Mouse (Mus musculus) thymus, adult 2 months (tissue): ENCODE data around the gene Isoc2a. TPM values are rescaled to one million over a fixed set of nuclear protein-coding genes. Genes with fewer than 3 reads are reported as not detected.

Experiments
- DNase-seq: peaks from one replicate; pipeline ENCODE4 v3.0.0; 2021
- H3K27ac ChIP-seq: fragments of 200-500 bp; 2 replicates; pipeline ENCODE4 v1.5.1; 2012; ENCODE audit warnings: low read length, control low read depth; ENCODE audit not compliant: control insufficient read depth, insufficient read depth
- H3K27me3 ChIP-seq: fragments of 200-500 bp; 2 replicates; pipeline ENCODE4 v1.6.1; 2012; ENCODE audit warnings: mild to moderate bottlenecking, low read length, moderate library complexity, mixed read lengths; ENCODE audit not compliant: control insufficient read depth, insufficient read depth
- H3K36me3 ChIP-seq: fragments of 200-500 bp; 2 replicates; pipeline ENCODE4 v1.6.1; 2012; ENCODE audit warnings: mild to moderate bottlenecking, low read length, moderate library complexity; ENCODE audit not compliant: control insufficient read depth, insufficient read depth
- H3K4me1 ChIP-seq: fragments of 200-500 bp; replicated peaks from 2 replicates; pipeline ENCODE4 v1.6.1; 2012; ENCODE audit warnings: low read length; ENCODE audit not compliant: control insufficient read depth, insufficient read depth
- H3K4me3 ChIP-seq: fragments of 200-500 bp; 2 replicates; pipeline ENCODE4 v1.5.1; 2012; ENCODE audit warnings: mild to moderate bottlenecking, low read length, control low read depth, moderate library complexity; ENCODE audit not compliant: control insufficient read depth, insufficient read depth
- CTCF ChIP-seq: fragments of 200-500 bp; IDR thresholded peaks from 2 replicates; pipeline ENCODE4 v1.5.1; 2012; ENCODE audit warnings: mild to moderate bottlenecking, control low read depth, low read length, moderate library complexity, borderline replicate concordance; ENCODE audit not compliant: control insufficient read depth, poor library complexity, insufficient read depth; ENCODE audit errors: extremely low read depth
- POLR2A ChIP-seq: fragments of 200-500 bp; IDR thresholded peaks from 2 replicates; pipeline ENCODE4 v1.6.1; 2012; ENCODE audit warnings: mild to moderate bottlenecking, low read length, control low read depth, moderate library complexity; ENCODE audit not compliant: control insufficient read depth, poor library complexity, insufficient read depth; ENCODE audit errors: extremely low read depth
- WGBS: fragments of 180-500 bp; shearing (Covaris S2); methylation state at CpG from one replicate; pipeline ENCODE4 v1.1.7; 2018; 5-methylcytosine and 5-hydroxymethylcytosine counted together
- polyA plus RNA-seq: library from polyadenylated mRNA; depleted of rRNA; stranded (reverse); fragments of >200 nt; gene quantifications from 2 replicates; pipeline ENCODE4 v1.2.3, GENCODE M21; 2012

The Isoc2a gene
- polyA plus RNA-seq, 1 experiment: 20.5 TPM

DNA sequence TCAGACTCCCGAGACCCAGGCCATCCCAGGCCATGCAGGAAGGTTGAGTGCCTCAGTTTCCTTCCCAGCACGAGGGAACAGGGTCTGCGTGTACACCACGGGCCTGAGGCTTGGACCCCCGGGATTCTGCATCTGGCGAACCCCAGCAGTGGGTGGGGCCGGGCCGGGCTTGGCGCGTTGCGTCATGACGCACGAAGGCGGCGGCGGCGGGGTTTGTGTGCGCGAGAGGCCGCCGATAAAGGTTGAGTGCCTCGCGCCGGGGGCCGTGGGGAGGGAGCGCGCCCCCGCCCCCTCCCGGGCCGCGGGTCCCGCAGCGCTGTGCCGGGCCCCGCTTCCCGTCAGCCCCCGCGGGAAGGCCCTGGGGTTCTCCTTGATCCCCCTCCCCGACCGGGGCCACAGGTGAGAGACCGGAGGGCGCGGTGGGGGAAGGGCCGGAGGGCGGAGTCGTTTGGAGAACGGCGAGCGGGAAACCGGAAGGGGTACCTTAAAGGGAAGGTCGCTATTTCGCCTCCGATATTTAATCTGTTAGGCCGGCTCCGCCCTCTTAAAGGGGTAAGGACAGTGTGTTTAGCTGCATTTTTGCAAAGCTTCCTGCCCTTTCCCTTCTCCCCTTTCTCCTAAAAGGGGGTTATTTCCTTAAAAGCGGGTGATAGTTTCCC lies 38.2 kb downstream of the Isoc2a start, which contains the start of gene Zfp628:
Gene Zfp628, plus strand, starts transcription at position 211 of the 659 bp plus-strand sequence.
- TF ChIP-seq CTCF (0 out of 2 replicates have a peak, but pooled peaks have one; percentile 54), POLR2A (peak; percentile 88)
- DNase-seq: peak; percentile 95
- Histone ChIP-seq H3K27me3 (no peaks in the 10 kb centered on the region), H3K4me1 (peaks cover 7% of the 10 kb centered on the region; the same call in 1 of the 2 replicates), H3K36me3 (peaks cover 13% of the 10 kb centered on the region), H3K4me3 (peak within 1 kb of the TSS; percentile 55), H3K27ac (peak within 1 kb of the TSS; percentile 86)
- under 1% methylated on average over 55 of the region's 56 CpGs for WGBS

DNA sequence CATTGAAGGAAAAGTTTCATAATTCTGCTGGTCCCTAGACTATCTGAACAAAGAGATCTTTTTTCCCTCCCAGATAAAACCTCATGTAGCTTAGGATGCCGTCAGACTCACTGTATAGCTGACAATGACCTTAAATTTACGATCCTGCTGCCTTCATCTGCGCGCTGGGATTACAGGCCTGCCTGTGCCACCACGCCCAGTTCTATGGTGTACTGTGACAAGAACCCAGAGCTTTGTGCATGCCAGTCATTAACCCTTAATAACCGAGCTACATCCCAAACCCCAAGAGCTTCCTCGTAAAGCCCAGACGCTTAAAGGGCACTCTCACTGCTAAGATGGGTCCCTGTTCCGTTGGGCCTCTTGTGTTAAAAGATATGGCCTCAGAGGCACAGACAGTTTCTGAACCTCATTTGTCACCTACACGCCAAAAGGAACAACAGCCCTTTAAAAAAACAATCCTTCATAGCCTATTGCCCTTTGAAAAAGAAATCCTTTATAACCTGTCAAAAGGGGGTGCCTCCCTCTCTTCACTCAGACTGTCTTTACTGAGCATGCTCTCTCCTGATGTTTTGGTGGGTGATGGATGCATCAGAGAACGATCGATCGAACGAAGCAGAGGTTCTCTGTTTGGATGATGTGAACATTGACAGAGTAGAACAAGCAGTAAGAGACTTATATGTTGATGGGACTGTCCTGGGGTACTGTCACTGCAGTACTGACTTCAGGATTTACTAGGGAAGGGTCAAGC lies 38.9 kb downstream of the Isoc2a start:
- peaks cover 19% of the 10 kb centered on the region for H3K36me3 ChIP-seq
- H3K4me3 ChIP-seq: peak overlapping the region; percentile 55
- H3K27me3 ChIP-seq: no peaks in the 10 kb centered on the region
- 16% methylated on average over 14 of the region's 14 CpGs for WGBS
- no peak for TF ChIP-seq CTCF
- TF ChIP-seq POLR2A: no peak
- H3K4me1 ChIP-seq: peaks cover 7% of the 10 kb centered on the region; the same call in 1 of the 2 replicates
- DNase-seq: peak; percentile 35
- H3K27ac ChIP-seq: peak overlapping the region; percentile 86

DNA sequence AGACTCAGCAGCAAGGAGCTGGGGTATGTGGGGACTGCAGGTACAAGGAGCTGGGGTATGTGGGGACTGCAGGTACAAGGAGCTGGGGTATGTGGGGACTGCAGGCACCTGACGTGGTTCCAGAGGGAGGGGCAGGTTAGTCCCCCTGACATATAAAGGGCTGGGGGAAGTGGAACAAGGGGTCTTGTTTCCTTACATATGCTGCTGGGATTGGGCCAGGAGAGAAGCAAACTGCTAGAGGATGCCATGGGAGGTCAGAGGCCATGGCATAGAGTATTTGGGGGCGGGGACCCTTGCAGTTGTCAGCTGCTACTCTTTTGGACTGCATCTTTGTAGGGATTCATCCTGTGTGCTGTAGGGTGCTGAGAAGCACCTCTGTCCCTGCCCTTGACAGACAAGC lies 40.5 kb downstream of the Isoc2a start:
- Histone ChIP-seq H3K27me3 (no peaks in the 10 kb centered on the region), H3K4me3 (no peak overlapping the region), H3K36me3 (peaks cover 19% of the 10 kb centered on the region), H3K27ac (no peak overlapping the region), H3K4me1 (peaks cover 9% of the 10 kb centered on the region)
- 86% methylated on average over 2 of the region's 2 CpGs for WGBS
- TF ChIP-seq POLR2A (no peak), CTCF (no peak)
- DNase-seq: no peak

GRCm38 (mm10) chr7:4918681-4919080 lies 41.7 kb downstream of the Isoc2a start:
- peaks cover 19% of the 10 kb centered on the region for H3K36me3 ChIP-seq
- H3K4me3 ChIP-seq: no peak overlapping the region
- H3K27me3 ChIP-seq: peaks cover 3% of the 10 kb centered on the region; the same call in 1 of the 2 replicates
- TF ChIP-seq CTCF: no peak
- TF ChIP-seq POLR2A: no peak
- no peak for DNase-seq
- 97% methylated on average over 15 of the region's 15 CpGs for WGBS
- H3K27ac ChIP-seq: no peak overlapping the region
- peaks cover 20% of the 10 kb centered on the region for H3K4me1 ChIP-seq

DNA sequence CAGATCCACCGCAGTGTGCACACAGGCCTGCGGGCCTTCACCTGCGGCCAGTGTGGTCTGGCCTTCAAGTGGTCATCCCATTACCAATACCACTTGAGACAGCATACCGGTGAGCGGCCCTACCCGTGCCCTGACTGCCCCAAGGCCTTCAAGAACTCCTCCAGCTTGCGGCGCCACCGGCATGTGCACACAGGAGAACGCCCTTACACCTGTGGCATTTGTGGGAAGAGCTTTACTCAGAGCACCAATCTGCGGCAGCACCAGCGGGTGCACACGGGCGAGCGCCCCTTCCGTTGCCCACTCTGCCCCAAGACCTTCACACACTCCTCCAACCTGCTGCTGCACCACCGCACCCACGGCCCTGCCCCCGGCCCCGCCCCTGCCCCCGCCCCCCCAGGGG lies 42.1 kb downstream of the Isoc2a start:
- peaks cover 19% of the 10 kb centered on the region for H3K36me3 ChIP-seq

GRCm38 (mm10) chr7:4919971-4920370 lies 43.0 kb downstream of the Isoc2a start:
- no peak overlapping the region for H3K4me3 ChIP-seq
- no peak for DNase-seq
- H3K36me3 ChIP-seq: peaks cover 19% of the 10 kb centered on the region
- H3K27ac ChIP-seq: no peak overlapping the region
- 98% methylated on average over 21 of the region's 21 CpGs for WGBS
- peaks cover 21% of the 10 kb centered on the region for H3K4me1 ChIP-seq
- peaks cover 11% of the 10 kb centered on the region for H3K27me3 ChIP-seq
- no peak for TF ChIP-seq POLR2A
- TF ChIP-seq CTCF: no peak

More for the DNA sequence above, 42.1 kb downstream of the Isoc2a start:
- Histone ChIP-seq H3K4me1 (peaks cover 21% of the 10 kb centered on the region), H3K27me3 (peaks cover 7% of the 10 kb centered on the region), H3K27ac (no peak overlapping the region), H3K4me3 (no peak overlapping the region)
- TF ChIP-seq CTCF (no peak), POLR2A (no peak)
- no peak for DNase-seq
- 98% methylated on average over 21 of the region's 21 CpGs for WGBS
